Mouse (Mus musculus): ENCODE measurements around the gene Lcorl. TPM values are rescaled to one million over a fixed set of nuclear protein-coding genes. Genes with fewer than 3 reads are reported as not detected.
"Not testable (repeated sequence)": the region's sequence is repeated elsewhere in the genome, so short reads cannot be mapped to it uniquely, and the experiment has no call there.

The Lcorl gene
- polyA plus RNA-seq, 1 experiment from 2014 or later: 60.0 TPM

DNA sequence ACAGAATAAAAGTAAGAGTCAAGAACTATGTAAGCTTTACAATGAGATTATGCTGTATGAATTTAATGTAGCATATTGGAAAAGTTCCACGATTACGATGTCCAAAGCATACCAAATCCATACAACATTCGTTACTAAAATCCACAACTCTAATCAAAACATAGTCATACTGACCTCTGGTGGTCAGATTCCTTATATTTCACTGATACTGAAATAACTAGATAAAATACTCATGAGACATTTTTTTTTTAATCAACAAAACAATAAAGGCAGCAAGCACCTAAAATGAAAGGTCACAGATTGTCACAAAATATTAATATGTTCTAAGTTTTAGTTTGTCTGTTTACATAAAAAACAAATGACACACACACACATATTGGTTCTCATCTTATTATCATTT, 189.1 kb downstream of the Lcorl start:
- H3K4me3 ChIP-seq (replicated peaks): no peak overlapping the region

GRCm38 (mm10) chr5:45658406-45658805, 199.0 kb downstream of the Lcorl start:
- not testable (repeated sequence) for H3K36me3 ChIP-seq (replicated peaks); H3K4me2 ChIP-seq; H3K4me1 ChIP-seq; H3K9ac ChIP-seq; H3K27ac ChIP-seq; H3K27me3 ChIP-seq; ATAC-seq (ENCODE audit: low FRiP score); H3K4me3 ChIP-seq (replicated peaks)
- 94% methylated on average over 13 of the region's 13 CpGs for WGBS
- H3K9me3 ChIP-seq: peaks cover 12% of the 10 kb centered on the region; the same call in 1 of the 2 replicates

More for the DNA sequence above, 189.1 kb downstream of the Lcorl start:
- Histone ChIP-seq H3K36me3 (replicated peaks) (peaks cover 3% of the 10 kb centered on the region; the same call in 1 of the 2 replicates), H3K4me1 (peaks cover 16% of the 10 kb centered on the region), H3K4me2 (peak overlapping the region; percentile 84; the same call in 1 of the 2 replicates), H3K27ac (no peak overlapping the region), H3K9ac (no peak overlapping the region), H3K27me3 (no peaks in the 10 kb centered on the region), H3K9me3 (0 out of 2 replicates have a peak, but pooled peaks cover under 1% of the 10 kb centered on the region)
- 28% methylated on average over 3 of the region's 3 CpGs for WGBS
- ATAC-seq (ENCODE audit: low FRiP score): no peak

DNA sequence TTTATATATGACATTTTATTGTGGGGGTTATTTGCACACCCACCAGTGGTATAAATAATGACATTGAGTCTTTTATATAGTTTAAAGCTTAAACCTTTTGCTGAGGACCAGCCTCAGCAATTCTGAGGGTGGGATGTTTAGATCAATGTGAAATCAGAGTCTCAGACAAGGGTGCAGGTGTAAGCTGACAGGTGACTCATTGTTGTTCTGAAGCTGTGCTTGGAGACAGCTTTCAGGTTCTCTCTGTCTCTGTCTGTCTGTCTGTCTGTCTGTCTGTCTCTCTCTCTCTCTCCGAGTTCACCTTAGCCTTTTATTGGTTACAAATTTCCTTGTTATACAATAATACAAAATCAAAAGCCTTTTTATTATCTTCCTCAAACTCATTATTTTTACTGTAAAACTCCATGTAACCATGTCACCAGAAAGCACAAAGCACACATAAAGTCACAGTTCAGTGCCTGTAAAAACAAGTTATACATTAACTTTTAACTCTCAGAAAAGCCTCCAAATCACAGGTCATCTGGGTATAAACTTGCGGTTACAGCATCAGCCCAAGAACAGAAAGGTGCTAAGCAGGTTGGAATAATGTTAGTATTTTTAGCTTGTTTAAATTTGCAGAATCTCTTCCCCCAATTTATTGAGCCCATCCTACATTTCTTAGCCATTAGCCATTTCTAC, 206.2 kb downstream of the Lcorl start:
- no peak for ATAC-seq (ENCODE audit: low FRiP score)
- H3K36me3 ChIP-seq (replicated peaks): no peaks in the 10 kb centered on the region
- H3K4me3 ChIP-seq (replicated peaks): no peak overlapping the region
- no peaks in the 10 kb centered on the region for H3K4me1 ChIP-seq
- no peak overlapping the region for H3K4me2 ChIP-seq
- H3K9ac ChIP-seq: no peak overlapping the region
- 93% methylated on average over 2 of the region's 2 CpGs for WGBS
- no peaks in the 10 kb centered on the region for H3K9me3 ChIP-seq
- no peak overlapping the region for H3K27ac ChIP-seq
- H3K27me3 ChIP-seq: no peaks in the 10 kb centered on the region

Other genes starting within 250 kb of the Lcorl start
- gene Fam184b, start 218.0 kb downstream of the Lcorl start, polyA plus RNA-seq (2016; fragmentation: Nextera tagmentation; extraction: Ambion mirVana): 2.8 and 4.2 TPM in 2 replicates
- gene Ncapg, start 187.7 kb downstream of the Lcorl start, polyA plus RNA-seq (2016; fragmentation: Nextera tagmentation; extraction: Ambion mirVana): 75.3 and 80.3 TPM in 2 replicates

Data from forebrain, embryonic 12.5 days (tissue).